Mouse (Mus musculus) limb, embryonic 10.5 days (tissue): ENCODE measurements around the gene Phxr2. TPM values are rescaled to one million over a fixed set of nuclear protein-coding genes. Genes with fewer than 3 reads are reported as not detected.
A peak's percentile ranks its signal among the peaks of the same experiment; 100 is the strongest.

Experiments used
- DNase-seq: peaks from one replicate; pipeline ENCODE4 v3.0.0-alpha.2; 2017; ENCODE audit warnings: low spot score
- H3K27ac ChIP-seq: fragments of 300-500 bp; sonication (generic); 2 replicates; pipeline ENCODE4 v1.5.1; 2016; ENCODE audit warnings: mild to moderate bottlenecking
- H3K27me3 ChIP-seq: fragments of 300-500 bp; sonication (generic); 2 replicates; pipeline ENCODE4 v1.6.1; 2016; ENCODE audit warnings: low read depth, mild to moderate bottlenecking; ENCODE audit not compliant: poor library complexity, severe bottlenecking
- H3K36me3 ChIP-seq: fragments of 300-500 bp; sonication (generic); 2 replicates; pipeline ENCODE4 v1.6.1; 2016; ENCODE audit warnings: mild to moderate bottlenecking, moderate library complexity
- H3K4me1 ChIP-seq: fragments of 300-500 bp; sonication (generic); 2 replicates; pipeline ENCODE4 v1.6.1; 2016
- H3K4me3 ChIP-seq: fragments of 300-500 bp; sonication (generic); 2 replicates; pipeline ENCODE4 v1.5.1; 2016; ENCODE audit warnings: mild to moderate bottlenecking, moderate library complexity
- H3K9me3 ChIP-seq: fragments of 300-500 bp; sonication (generic); replicated peaks from 2 replicates; pipeline ENCODE4 v1.6.1; 2016; ENCODE audit warnings: mild to moderate bottlenecking
- WGBS: fragments of 180-500 bp; shearing (Covaris S2); methylation state at CpG from one replicate; pipeline ENCODE4 v1.1.7; 2016; 5-methylcytosine and 5-hydroxymethylcytosine counted together
- polyA plus RNA-seq: library from polyadenylated mRNA; unstranded; fragments of >200 nt; fragmentation: Nextera tagmentation; extraction: Ambion mirVana; gene quantifications from 2 replicates; pipeline ENCODE4 v1.2.1, GENCODE M21; 2016

Gene Phxr2
- polyA plus RNA-seq, 1 experiment from 2014 or later: 0.20 TPM

DNA sequence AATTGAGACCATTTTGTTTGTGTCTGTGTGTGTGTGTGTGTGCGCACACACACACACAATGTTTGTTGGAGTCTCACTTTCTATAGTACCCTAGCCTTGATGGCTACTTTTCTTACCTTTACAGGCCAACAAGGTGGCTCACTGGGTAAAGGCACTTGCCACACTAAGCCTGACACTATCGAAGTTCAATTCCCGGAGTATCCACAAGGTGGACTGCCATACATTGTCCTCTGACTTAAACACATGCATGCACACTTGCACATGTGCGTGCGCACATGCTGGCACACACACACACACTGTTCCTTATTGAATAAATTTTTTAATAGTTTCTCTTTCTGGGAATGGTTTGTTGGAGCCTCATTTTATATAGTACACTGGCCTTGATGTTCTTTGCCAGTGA lies 30.7 kb upstream of the Phxr2 start:
- 0 out of 2 replicates have a peak, but pooled peaks cover 4% of the 10 kb centered on the region for H3K4me1 ChIP-seq
- no peak overlapping the region for H3K27ac ChIP-seq
- no peak for DNase-seq
- H3K27me3 ChIP-seq: no peaks in the 10 kb centered on the region
- no peak overlapping the region for H3K4me3 ChIP-seq
- no peaks in the 10 kb centered on the region for H3K9me3 ChIP-seq
- 96% methylated on average over 5 of the region's 5 CpGs for WGBS
- H3K36me3 ChIP-seq: peaks cover 37% of the 10 kb centered on the region

DNA sequence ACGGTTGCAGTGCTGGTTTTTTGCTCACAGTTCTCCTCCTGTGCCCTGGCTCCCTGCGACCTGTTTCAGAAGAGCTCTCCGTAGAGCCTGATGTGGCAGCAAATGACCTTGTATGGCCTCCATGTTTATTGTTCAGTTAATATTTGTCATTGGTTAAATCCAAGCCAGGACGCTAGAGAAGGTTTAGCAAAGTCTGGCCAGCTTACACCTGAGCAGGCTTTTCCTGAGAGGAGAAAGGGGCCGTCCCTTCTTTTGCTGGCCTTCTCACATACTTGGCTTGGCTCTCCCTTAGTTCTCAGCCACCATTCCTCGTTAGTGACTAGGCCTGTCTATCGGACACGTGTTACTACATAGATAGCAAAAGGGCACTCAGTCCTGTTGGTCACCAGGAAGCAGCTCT lies 28.5 kb upstream of the Phxr2 start:
- H3K27me3 ChIP-seq: no peaks in the 10 kb centered on the region
- no peaks in the 10 kb centered on the region for H3K9me3 ChIP-seq
- no peak overlapping the region for H3K27ac ChIP-seq
- peaks cover 33% of the 10 kb centered on the region for H3K36me3 ChIP-seq
- 93% methylated on average over 8 of the region's 8 CpGs for WGBS
- 0 out of 2 replicates have a peak, but pooled peaks cover 4% of the 10 kb centered on the region for H3K4me1 ChIP-seq
- H3K4me3 ChIP-seq: no peak overlapping the region
- no peak for DNase-seq

DNA sequence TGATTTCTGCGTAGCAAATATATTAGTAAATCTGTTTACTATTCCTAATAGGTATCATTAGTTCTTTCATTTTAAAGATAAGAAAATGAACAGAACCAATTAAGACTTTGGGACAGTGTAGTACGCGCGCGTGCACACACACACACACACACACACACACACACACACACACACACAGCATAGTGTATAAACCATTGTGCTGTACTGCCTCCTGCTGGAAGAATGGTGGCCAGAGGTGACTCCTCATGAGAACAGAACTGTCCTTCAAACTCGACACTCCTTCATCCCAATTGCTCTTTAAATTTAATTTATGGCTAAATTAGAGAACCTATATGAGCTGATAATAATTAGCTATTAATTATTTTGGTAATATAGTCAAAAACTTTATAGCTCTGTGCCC lies 25.9 kb upstream of the Phxr2 start:
- Histone ChIP-seq H3K4me1 (no peaks in the 10 kb centered on the region), H3K36me3 (peaks cover 33% of the 10 kb centered on the region), H3K9me3 (no peaks in the 10 kb centered on the region), H3K4me3 (no peak overlapping the region), H3K27ac (no peak overlapping the region), H3K27me3 (no peaks in the 10 kb centered on the region)
- peak; percentile 25 for DNase-seq
- WGBS: 93% methylated on average over 6 of the region's 6 CpGs

DNA sequence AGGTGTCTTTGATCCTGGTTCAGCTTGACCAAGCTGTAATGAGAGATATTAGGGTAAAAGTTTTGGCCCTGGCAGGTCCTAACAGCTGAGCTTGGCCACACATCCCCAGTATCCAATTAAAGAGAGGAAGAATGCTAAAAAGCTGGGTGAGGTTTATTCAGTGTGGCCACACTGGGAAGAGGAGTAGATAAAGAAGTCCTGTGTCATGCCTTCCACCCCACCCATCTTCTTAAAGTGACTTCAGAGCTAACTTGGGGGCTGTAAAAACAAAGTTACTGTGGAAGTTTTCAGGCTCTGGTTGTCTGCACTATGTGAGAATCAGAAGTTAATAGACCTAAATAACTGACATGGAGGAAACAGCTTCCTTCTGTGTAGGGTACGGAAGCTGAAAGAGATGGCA lies 25.5 kb upstream of the Phxr2 start:
- H3K27me3 ChIP-seq: no peaks in the 10 kb centered on the region
- 91% methylated on average over 1 of the region's 1 CpGs for WGBS
- no peaks in the 10 kb centered on the region for H3K9me3 ChIP-seq
- DNase-seq: no peak
- peaks cover 30% of the 10 kb centered on the region for H3K36me3 ChIP-seq
- no peaks in the 10 kb centered on the region for H3K4me1 ChIP-seq
- H3K27ac ChIP-seq: no peak overlapping the region
- no peak overlapping the region for H3K4me3 ChIP-seq

DNA sequence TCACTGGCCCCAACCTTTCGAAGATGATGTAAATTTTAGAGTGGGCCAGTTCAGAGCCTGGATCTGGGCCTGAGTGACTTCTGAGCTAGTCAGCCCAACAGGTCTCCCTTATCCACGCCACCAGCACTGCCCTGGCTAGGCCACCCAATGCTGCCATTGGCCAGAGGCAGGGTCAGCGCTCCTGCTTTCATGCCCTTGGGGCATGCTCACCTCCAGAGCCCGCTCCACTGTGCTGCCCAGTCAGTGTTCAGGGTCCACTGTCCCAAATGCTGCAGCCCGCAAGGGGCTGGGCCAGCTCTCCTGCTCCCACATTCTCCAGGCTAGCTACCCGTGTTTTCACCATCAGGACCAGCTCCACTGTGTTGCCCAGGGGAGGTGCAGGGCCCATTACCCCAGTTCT lies 23.9 kb upstream of the Phxr2 start:
- Histone ChIP-seq H3K4me3 (no peak overlapping the region), H3K27ac (no peak overlapping the region), H3K9me3 (no peaks in the 10 kb centered on the region), H3K4me1 (no peaks in the 10 kb centered on the region), H3K27me3 (no peaks in the 10 kb centered on the region), H3K36me3 (peaks cover 35% of the 10 kb centered on the region)
- peak; percentile 26 for DNase-seq
- WGBS: 88% methylated on average over 6 of the region's 6 CpGs

DNA sequence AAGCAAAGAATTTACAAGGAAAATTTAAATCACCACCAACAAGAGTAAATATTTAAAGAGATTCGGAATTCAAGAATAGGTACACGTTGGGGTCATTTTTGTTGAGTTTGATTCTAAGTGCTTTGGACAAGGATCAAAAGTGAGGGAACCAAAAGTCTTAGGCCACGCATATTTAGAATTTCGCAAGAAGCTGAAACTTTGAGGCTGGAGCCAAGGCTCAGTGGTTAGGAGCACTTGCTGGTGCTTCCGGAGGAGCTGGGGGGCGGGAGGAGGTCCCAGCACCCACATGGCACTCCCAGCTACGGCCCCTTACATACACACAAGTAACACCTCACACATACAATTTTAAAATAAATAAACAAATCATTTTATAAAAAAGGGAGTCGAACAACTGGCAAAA lies 20.5 kb upstream of the Phxr2 start:
- Histone ChIP-seq H3K36me3 (peaks cover 43% of the 10 kb centered on the region), H3K4me3 (no peak overlapping the region), H3K27ac (no peak overlapping the region), H3K4me1 (no peaks in the 10 kb centered on the region), H3K9me3 (no peaks in the 10 kb centered on the region), H3K27me3 (no peaks in the 10 kb centered on the region)
- no peak for DNase-seq
- WGBS: 94% methylated on average over 8 of the region's 8 CpGs

DNA sequence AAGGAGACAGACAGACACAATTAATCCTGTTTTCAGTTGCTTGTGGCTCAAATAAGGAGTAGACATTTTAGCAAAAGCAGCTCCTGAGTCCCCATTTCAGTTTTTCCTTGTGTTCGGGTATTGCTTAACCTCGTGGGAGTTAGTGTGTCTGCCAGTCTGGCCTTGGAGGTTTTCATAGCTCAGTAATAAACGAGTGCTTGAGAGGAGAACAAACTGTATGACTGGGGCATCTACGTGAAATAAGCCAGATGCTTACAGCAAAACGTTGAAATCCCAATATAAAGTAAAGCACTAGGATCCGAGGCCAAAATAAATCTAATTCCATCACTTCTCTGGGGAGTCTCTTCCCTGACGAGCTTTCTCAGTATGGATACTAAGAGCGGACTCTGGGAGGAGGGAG lies 19.5 kb upstream of the Phxr2 start:
- no peak overlapping the region for H3K4me3 ChIP-seq
- no peak for DNase-seq
- no peaks in the 10 kb centered on the region for H3K27me3 ChIP-seq
- 91% methylated on average over 8 of the region's 8 CpGs for WGBS
- H3K36me3 ChIP-seq: peaks cover 43% of the 10 kb centered on the region
- no peaks in the 10 kb centered on the region for H3K9me3 ChIP-seq
- H3K27ac ChIP-seq: no peak overlapping the region
- no peaks in the 10 kb centered on the region for H3K4me1 ChIP-seq

DNA sequence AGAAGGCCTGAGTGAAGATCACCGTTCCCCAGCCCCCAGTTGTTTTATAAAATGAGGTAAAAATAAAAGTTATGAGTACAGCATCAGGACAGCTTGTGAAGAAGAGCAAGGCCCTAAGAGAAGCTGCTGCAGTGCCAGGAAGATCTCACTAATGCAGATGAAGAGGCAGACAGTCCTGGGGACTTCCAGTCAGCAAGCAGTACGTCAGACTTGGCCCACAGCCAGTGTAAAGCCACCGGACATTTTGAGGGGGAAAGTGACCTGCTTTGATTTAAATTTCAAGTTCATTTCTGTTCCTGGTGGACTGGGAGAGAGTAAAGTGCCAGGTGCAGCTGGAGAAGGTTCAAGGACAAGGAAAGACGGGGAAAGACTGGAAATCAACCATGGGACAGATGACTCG lies 10.2 kb upstream of the Phxr2 start:
- H3K4me1 ChIP-seq: peaks cover under 1% of the 10 kb centered on the region; the same call in 1 of the 2 replicates
- 94% methylated on average over 5 of the region's 5 CpGs for WGBS
- no peaks in the 10 kb centered on the region for H3K9me3 ChIP-seq
- H3K27ac ChIP-seq: no peak overlapping the region
- no peak overlapping the region for H3K4me3 ChIP-seq
- DNase-seq: no peak
- H3K36me3 ChIP-seq: peaks cover 53% of the 10 kb centered on the region
- H3K27me3 ChIP-seq: no peaks in the 10 kb centered on the region

DNA sequence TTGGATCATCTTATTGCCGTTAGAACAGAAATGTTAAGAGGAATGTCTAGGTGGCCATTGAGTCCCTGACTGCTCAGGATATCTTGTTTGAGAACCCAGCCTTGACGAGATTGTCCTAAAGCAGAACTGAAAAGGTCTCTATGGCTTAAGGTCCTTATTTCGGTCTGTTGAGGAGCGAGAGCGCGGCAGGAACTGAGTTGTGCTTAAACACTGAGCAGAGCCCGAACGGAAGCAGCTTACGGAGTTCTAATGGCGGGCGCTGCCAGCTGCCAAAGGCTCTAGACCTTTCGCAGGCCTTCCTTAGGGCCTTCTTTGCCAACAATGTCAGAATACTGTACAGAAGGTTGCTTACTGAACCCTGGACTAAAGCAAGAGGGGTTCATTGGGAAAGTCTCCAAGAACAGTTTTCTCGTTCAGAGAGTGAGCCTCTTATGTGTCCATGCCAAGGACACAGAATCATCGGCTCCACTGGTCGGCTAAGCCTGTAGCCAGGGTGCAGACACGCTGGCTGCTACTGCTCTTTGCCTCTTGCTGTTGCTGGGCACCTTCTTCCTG lies 7.3 kb upstream of the Phxr2 start:
- H3K27me3 ChIP-seq: no peaks in the 10 kb centered on the region
- no peak overlapping the region for H3K27ac ChIP-seq
- H3K4me3 ChIP-seq: no peak overlapping the region
- no peak for DNase-seq
- H3K4me1 ChIP-seq: peaks cover 9% of the 10 kb centered on the region; the same call in 1 of the 2 replicates
- peaks cover 68% of the 10 kb centered on the region for H3K36me3 ChIP-seq
- 94% methylated on average over 16 of the region's 16 CpGs for WGBS
- no peaks in the 10 kb centered on the region for H3K9me3 ChIP-seq

DNA sequence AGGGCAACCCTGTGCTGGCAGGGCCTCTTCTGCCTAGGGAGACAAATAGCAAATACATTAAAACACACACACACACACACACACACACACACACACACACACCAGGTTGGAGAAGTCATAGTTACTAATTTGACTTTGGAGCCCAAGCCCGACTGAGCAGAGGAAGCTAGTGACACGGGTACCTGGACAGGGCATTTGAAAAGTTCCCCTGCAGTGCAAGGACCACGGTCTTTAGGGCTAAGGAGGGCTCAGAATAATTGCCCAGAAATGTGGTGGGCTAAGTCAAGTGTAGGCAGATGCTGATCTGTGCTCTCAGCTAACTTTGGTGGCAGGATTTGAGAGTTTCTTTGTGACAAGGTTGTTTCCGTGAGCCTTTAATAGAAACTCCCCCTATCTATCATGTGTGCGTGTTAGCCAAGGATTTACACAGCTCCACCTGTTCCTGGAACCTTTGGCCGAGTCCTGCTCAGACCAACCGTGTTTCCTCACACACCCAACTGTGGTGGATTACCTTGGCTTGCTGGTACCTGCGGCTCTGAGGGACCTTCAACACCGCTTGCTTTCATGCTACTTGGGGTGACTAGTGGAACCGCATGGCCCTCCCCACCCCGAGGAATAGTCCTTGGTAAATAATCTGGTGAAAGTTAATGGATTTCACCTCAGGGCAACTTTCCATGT lies 6.6 kb upstream of the Phxr2 start:
- DNase-seq: peak; percentile 21
- no peaks in the 10 kb centered on the region for H3K27me3 ChIP-seq
- H3K27ac ChIP-seq: no peak overlapping the region
- peaks cover 11% of the 10 kb centered on the region; the same call in 1 of the 2 replicates for H3K4me1 ChIP-seq
- H3K4me3 ChIP-seq: no peak overlapping the region
- H3K9me3 ChIP-seq: no peaks in the 10 kb centered on the region
- peaks cover 70% of the 10 kb centered on the region for H3K36me3 ChIP-seq
- 93% methylated on average over 11 of the region's 11 CpGs for WGBS

DNA sequence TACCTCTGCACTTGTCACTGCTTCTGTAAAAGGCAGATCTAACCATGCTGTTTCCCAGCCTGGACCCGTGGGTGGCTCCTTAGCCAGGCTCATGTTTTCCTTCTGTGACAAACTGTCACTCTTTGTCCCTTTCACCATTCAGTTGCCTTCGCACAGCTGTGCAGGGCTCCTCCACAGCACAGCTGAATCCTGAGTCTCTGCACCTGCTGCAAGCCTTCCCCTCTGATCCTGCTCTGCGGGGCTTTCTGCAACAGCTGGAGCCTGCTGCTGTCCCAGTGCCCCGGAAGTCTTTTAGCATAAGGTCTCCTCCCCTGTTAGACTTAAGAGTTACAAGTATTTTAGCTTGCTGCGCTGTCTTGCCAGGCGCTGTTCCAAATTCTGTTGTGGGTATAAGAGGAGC lies 6.1 kb upstream of the Phxr2 start:
- H3K36me3 ChIP-seq: peaks cover 75% of the 10 kb centered on the region
- no peak for DNase-seq
- H3K4me3 ChIP-seq: no peak overlapping the region
- no peaks in the 10 kb centered on the region for H3K27me3 ChIP-seq
- no peak overlapping the region for H3K27ac ChIP-seq
- H3K4me1 ChIP-seq: peaks cover 13% of the 10 kb centered on the region; the same call in 1 of the 2 replicates
- 83% methylated on average over 6 of the region's 6 CpGs for WGBS
- no peaks in the 10 kb centered on the region for H3K9me3 ChIP-seq

DNA sequence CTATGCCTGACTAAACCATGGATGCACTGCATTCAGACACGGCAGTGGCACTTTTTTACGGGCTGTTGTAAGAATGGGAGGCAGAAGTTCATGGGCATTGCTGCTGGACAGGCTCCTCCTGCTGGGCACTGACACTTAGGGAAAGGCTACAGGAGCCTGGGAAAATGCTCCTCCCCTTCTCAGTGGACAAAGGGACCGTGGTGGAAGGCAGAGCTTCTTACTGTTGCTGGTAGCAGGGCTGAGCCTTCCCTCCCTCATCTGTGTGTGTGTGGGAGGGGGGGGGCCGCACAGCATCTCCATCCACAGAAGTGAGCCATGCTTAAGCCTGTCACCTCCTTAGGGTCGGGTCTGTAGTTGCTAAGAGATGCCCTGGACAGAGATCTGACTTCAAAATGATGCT lies 5.2 kb upstream of the Phxr2 start:
- no peaks in the 10 kb centered on the region for H3K9me3 ChIP-seq

DNA sequence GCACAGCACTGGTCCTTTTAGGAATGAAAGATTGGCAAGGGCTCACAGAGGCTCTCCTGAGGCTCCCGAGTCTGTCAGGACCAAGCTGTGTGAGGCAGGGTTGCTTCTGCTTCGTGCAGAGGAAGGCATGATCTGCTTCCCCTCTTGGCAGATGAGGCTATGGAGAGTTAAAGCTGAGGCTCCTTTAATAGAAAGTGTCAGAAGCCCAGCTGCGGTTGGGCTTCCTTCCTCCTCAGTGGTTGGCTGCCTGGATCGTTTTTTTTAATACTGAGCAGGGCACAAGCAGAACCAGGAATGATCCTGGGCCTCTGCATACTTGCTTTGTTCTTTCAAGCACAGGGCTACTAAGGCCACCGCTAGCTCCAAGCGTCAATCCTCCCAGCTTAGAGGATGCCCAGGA lies 4.5 kb upstream of the Phxr2 start:
- no peak for DNase-seq
- H3K9me3 ChIP-seq: no peaks in the 10 kb centered on the region
- H3K36me3 ChIP-seq: peaks cover 72% of the 10 kb centered on the region
- no peaks in the 10 kb centered on the region for H3K27me3 ChIP-seq
- WGBS: 62% methylated on average over 6 of the region's 6 CpGs
- H3K4me3 ChIP-seq: no peak overlapping the region
- peaks cover 17% of the 10 kb centered on the region; the same call in 1 of the 2 replicates for H3K4me1 ChIP-seq
- 0 out of 2 replicates have a peak overlapping the region, but pooled peaks have one; percentile 0 for H3K27ac ChIP-seq

More for the DNA sequence above, 5.2 kb upstream of the Phxr2 start:
- H3K27me3 ChIP-seq: no peaks in the 10 kb centered on the region
- no peak overlapping the region for H3K4me3 ChIP-seq
- 0 out of 2 replicates have a peak overlapping the region, but pooled peaks have one; percentile 0 for H3K27ac ChIP-seq
- no peak for DNase-seq
- peaks cover 17% of the 10 kb centered on the region; the same call in 1 of the 2 replicates for H3K4me1 ChIP-seq
- peaks cover 76% of the 10 kb centered on the region for H3K36me3 ChIP-seq
- 65% methylated on average over 5 of the region's 5 CpGs for WGBS
